Mouse (Mus musculus): ENCODE data around the gene Map7d1.

GRCm38 (mm10) chr4:126261675-126262074 lies 5.5 kb upstream of the Map7d1 start:
- TF ChIP-seq CTCF (IDR thresholded peaks at IDR 0.05; ENCODE audit: low read depth): no peak
- no peak for TF ChIP-seq EP300 (optimal IDR thresholded peaks at IDR 0.05)
